Mouse (Mus musculus): Measurements from ENCODE around the gene Wwox. TPM values are rescaled to one million over a fixed set of nuclear protein-coding genes. Genes with fewer than 3 reads are reported as not detected.

Wwox gene
- 10 to 100 TPM in 2 of 3 experiments, 1 to 10 TPM in 1; 8.6 to 17.2 (median 12.6) TPM for polyA plus RNA-seq (2017; shearing (Covaris generic))

DNA sequence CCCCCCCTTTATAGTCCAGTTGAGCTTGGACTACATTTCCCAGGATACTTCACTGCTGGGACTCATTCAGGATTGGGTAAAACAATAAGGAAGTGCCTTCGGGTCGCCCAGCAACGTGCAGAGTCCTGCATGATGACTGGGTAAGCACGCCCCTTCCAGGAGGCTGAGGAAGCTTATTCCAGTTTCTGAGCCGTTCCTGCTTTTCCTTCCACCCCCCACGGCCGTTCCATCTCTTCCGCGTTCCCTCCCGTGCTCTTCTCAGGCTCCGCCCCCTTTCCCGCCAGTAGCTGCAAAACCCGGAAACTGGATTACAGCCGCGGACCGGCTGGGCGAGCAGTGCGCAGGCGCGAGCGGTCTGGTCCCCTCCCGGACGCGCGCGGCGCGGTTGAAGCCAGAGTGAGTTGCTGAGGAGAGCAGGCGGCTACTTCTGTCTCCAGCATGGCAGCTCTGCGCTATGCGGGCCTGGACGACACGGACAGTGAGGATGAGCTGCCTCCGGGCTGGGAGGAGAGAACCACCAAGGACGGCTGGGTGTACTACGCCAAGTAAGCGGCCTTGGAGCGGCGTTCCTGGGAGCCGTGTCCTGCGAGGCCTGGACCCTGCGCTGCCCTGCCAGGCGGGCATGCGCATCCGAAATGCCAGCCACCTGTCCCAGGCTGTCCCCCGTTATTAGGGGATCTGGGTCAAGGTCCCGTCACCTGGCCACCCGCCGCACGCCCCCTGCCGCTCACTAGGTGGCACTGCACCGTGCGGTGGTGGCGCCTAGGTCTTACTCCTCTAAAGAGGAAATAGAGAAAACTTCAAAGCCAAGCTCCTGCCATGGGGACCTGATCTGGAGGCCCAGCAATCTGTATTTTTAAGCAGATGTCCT lies at the start of gene Wwox:
Gene Wwox, plus strand, starts transcription at position 322 of the 871 bp plus-strand sequence.
- ATAC-seq: peak; percentile 91

DNA sequence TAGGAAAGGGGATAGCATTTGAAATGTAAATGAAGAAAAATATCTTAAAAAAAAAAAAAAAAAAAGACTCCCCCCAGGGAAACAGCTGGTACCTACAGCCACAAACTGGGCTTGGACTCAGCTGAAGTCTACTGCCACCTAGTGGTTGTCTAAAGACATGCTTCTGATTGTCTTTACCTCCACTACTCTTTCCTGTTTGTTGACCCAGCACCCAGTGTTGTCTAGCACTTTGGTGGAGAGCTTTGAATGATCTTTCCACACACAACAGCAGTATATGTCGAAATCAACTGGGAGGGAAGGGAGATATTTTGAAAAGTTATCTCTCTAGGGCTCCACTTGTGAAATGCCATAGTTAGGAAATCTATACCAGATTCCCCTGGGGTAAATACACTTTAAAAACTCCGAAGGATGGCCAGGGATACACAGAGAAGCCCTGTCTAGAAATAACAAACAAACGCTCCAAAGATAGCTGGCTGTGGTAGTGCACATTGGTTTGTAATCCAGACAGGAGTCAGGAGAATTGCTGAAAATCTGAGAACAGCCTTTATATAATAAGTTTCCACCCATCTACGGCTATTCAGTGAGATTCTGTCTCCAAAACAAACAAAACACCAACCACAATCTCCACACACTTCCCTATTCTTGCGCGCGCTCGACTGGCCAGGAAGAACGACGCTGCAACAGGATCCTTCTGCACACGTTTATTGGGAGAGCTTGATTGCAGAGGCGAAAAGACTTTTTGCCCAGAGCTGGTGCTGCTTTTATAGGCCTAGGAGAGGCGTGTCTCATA lies 48.8 kb upstream of the Wwox start:
- peak; percentile 43 for ATAC-seq

DNA sequence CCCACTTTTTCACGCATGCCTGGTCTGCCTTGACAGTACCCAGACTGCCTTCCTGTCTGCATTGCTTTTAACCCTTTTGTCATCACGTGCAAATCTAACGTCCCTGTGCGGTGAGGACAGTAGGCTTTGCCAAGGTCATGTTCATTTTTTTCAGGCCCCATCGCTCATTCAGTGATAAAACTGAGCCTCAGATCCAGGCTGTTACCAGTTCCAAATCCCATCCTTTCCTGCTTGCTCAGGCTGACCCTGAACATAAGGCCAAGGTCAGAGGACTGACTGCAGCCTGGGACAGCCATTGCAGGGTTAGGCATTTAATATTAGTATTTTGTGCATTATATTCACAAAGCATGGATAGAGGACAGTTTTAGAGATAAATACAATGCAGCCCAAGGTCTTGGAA lies 41.1 kb upstream of the Wwox start:
- no peak for ATAC-seq

DNA sequence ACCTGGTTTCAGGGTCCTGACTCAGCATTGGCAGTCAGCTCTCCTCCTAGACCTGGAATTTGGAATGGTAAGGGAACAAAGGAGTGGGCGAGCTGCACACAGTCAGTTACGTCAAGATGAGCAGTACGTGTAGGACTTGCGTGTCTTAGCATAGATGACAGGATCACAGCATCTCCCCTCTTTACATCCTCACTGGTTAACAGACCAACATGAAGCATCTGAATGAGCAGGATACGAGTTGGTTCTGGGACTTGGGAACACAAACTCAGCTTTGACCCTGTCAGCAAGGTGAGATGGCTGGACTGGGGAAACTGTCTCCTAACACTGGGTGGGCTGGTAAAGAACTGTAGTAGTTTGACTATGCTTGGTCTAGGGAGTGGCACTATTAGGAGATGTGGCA lies 40.2 kb upstream of the Wwox start:
- no peak for ATAC-seq

DNA sequence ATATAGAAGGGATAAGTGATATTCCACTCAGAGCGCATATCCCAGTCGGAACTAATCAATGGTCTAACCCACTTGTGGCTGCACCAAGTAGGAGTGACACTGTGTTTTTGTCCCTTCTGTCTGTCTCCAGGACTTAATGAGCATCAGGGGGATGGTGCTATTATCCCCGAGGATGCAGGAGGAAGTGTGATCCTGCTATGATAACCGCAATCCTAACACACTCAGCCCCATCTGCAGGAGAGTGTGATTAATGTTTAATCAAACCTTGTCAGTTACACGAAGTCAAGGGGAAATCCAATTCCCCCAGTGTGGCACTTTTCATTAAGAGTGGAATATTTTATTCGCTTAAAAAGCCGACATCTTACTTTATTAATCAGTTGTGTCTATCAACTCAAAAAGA lies 37.8 kb upstream of the Wwox start:
- no peak for ATAC-seq

DNA sequence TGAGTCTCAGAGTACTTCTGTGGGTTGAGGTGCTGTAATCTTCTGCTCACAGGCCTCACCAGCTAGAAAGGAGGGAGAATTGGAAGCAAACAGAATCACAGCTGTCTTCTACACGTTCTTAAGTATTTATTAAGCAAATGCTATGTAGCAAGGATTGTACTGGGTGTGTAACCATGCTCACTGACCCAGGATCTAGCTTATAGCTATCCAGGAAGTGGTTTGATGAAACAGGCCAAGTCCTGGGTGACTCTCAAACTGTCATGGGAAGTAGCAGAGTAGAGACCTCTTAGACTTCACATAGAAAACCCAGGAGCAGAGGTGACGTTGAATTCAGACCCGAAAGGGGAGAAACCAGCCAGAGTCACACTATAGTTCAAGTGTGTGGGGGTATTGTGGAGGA lies 28.0 kb upstream of the Wwox start:
- no peak for ATAC-seq

DNA sequence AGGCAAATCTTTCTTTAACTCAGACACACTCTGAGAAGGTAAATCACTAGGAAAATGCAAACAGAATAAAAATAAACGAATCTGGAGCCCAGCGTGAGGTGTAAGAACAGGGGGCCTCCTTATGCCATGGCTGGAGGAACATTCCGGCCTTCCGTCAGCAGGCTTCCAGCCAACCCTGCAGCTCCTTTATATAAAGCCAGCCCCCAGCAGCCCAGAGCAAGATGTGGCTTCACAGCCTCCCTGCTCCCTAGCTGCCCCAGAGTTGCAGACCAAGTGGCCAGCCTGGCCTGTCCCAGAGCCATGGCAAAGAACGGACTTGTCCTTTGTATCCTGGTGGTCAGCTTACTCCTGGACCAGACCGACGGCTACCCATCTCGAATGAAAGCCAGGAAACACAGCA lies 21.7 kb upstream of the Wwox start, which contains the start of gene Clec3a:
Gene Clec3a, plus strand, starts transcription at position 301 of the 400 bp plus-strand sequence.
- ATAC-seq: no peak

DNA sequence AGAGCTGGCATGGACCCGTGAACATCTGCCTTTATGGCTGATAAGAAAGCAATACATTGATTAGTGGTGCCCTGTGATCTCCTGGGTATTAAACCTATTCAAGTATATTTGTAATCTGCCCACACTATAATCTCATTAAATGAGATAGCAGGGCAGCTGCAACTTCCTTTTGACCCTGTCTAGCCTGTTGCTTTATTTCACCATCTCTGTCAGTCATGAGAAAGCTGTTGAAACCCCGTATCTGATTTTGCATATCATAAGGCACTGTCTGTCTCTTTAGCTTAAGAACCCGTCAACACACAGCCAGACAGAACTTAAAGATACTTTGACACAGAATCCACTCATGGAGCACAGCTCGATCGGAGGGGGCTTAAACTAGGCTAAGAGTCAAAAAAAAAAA lies 21.0 kb upstream of the Wwox start:
- ATAC-seq: no peak

DNA sequence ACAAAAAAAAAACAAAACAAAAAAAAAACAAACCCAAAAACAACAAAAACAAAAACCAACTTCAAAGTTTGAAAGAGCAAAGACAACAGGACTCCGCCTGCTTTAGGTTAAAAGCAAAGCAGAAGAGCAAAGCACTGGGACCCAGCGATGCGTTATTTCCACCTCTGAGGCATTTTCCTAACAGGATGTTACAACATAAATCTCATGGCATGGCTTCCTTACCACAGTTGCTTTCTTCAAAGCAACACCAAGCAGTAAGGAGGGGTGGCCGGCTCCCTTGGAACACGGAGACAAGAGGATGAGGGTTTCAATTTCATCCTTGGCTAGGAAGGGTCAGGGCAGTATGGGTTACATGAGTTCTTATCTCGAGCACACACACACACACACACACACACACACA lies 20.6 kb upstream of the Wwox start:
- ATAC-seq: no peak

DNA sequence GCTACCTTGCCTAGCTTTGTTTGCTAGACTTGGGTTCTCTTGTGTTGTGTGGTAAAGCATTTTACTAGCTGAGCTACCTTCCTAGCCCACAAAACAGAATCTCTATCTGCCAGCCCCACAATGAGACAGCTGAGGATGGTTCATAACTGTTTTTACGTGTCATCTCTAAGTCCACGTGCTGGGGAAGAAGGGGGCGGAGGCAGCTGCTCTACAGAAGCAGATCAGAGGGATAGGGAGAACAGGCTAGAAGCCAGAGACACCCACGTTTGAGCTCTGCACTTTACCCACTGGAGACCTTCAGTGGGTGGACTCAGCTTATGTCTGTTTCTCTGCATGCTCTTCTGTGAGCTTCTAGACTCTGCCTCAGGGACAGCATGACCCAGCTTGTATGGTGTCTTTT lies 17.9 kb upstream of the Wwox start:
- ATAC-seq: no peak

DNA sequence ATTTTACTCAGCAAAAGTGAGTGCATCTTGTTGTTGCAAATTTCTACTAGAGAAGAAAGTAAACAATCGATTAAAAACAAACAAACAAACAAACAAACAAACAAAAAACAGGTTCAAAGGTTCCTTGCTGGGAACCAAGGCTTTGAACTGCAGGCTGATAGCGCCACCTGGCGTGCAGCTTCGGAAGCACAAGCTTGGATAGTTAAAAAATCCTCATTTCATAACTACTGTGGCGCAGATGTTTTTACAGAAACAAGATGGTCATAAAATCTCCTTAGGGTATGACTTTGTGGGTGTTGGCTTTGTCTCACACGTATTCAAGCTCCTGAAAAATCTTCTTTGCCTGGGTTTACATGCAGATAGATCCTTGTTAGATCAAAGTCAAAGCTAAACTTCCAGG lies 1.2 kb upstream of the Wwox start:
- ATAC-seq: no peak

DNA sequence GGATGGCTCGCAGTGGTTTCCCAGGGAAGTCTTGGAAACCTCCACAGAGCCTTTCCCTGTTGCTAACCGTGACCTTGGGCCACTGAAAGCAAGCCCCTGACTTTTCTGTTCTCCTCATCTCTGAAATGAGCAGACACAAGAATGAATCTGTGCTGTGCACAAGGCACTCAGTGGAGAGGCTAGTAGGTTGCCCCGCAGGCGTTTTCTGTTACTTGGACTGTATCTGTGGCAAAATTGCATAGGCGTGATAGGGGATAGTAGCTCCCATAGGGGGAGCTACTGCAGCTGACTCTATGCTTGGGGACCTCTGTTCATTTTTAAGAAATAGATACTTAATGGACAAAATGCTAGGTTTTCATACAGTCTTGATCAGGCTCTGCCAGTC lies 742 bp downstream of the Wwox start:
- ATAC-seq: no peak

DNA sequence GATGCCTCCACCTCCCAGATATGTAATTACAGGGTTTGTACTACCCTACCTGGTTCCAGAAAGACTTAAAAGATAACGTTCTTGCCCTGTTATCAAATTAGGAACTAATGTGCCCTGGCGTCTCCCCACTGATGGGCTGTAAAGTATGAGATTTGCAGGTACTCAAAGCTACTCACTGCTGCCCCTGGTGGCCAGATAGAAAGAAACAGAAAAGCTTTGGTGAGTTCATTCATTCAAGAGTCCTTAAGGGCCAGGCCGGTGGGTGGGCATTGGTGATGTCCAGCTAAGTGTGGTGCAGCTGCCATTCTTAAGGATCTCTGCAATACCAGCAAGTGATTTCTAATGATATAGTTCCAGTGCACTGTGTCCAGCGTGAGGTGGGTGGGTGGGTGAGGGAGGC lies 2.2 kb downstream of the Wwox start:
- no peak for ATAC-seq

DNA sequence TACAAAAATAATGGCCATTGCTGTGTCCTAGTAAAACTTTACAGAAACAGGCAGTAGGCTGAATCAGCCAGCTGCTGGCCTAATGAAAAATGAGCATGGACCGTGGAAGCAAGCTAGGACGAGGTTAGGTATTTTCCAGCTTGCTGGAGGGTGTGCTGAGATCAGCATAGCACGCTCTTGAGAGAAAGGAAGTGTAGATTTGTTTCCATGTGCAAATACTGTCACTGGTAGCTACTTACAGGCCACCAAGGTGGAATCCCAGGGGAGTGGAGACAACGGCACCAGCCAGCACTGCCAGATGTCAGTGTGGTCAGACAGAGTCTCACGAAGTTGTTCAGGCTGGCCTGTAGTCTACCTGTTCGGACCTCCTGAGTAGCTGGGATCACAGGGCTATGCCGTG lies 7.4 kb downstream of the Wwox start:
- no peak for ATAC-seq

DNA sequence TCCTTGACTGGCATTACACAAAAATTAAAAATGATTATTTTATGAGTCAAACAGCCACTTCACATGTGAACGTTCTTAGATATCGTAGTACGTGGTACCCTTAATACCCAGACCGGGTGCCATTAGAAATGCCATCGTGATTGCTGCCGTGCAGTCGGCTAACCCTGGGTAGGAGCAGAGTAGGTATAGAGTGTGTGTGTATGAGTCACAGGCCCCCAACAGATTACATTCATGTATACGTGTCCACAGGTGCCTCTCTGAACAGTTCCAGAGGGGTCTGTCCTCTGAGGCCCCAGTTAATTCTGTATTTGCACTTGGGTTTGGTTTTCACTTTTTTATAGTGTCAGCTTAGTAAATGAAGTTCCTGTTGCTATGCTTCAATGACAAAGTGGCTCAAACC lies 12.8 kb downstream of the Wwox start:
- no peak for ATAC-seq

DNA sequence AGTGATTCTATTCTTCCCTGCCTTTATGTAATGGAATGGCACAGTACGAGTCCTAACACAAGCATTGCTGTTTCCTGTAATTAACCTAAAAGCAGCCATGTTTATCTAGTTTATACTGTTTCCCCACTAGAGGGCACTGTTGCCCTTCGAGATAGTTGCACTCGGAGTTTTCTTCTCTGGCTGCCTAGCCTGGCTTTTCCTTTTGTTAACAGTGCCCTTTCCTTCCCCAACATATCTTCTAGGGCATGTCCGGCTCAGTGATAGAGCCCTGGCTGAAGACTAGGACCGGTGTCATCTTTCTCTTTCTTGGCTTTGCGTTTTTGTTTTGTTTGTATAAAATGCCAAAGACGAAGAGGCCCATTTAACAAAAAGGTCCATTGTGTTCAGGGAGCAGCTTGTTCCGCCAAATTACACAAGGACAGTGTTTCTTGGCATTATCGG lies 13.3 kb downstream of the Wwox start:
- peak; percentile 93 for ATAC-seq

DNA sequence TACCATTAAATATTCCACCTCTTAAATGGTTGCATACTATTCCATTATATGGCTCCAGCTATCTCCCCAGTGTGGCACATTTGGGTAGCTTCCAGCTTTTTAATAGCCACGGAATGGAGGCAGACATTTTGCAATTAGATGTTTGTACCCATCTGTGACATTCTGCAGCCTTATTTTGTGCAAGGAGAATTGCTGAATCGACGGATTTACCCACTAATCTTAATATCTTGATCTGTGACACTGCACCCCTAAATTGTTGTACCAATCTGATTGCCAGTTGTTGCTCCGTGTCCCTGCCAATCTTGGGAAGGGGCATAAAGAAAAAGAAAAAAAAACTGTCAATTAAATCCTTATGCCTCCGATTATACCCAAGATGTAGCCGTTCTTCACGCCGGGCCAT lies 15.8 kb downstream of the Wwox start:
- no peak for ATAC-seq

DNA sequence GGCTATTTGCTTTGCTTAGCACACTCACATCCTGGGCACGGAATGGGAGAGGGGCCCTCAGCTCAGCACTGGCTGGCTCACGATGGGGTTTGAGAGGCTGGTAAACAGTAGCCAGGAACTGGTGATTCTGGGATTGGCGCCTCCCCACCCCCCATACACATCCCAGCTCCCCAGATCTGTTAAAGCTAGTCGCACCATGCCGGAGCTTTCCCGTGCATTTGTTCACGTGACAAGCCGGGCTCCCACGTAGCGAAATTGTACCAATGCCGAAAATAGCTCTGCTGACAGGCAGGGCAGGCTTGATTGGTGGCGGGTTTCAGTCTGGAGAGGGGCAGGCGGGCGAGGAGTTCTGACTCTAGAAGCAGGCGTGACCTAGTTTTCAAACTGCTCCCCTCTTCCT lies 16.5 kb downstream of the Wwox start:
- no peak for ATAC-seq

DNA sequence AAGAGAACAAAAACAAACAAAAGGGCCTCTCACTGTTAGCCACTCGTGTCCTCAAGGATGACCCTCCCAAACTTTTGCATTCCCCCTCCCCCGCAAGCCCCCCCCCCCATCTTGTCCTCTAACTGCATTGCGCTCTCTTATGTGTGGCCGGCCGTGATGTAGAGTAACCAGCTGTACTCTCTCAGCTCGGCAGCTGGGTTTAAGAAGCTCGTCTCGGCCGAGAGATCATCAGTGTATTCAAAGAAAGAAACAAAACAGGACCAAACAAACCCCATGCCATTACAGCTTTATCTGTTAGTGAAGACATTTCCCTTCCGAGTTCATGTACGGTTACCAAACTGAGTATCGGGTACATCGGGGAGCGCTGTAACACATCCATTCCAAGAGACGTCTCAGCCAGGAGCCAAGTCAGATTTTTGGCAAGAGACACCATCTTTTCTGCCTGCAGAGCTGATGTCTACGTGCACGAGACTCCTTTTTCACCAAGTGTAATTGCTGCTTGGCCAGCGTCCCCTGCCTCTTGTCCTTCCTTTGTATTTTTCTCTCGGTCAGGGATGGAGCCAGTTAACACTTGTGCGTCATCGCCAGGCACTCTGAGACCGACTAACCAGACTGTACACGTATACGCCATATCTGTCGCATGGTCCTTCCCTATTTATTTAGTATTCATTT lies 18.8 kb downstream of the Wwox start:
- no peak for ATAC-seq

DNA sequence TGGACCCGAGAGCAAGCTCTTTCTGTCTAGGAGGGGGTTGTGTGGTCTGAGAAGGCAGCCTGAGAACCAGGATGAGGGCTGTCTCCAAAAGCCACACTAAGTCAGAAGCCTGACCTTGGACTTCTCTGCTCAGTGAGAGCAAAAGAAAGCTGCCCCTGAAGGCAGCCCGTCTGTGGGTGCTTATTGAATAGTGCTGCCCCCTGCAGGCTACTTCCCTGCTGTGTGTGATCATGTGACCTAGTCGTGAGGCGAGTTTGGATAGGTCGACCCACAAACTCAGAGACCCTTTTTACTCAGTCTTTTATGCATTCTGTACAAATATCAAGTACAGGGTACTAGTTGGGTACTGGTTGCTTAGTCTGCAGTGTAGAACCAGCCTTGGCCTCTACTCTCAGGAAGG lies 21.1 kb downstream of the Wwox start:
- no peak for ATAC-seq

DNA sequence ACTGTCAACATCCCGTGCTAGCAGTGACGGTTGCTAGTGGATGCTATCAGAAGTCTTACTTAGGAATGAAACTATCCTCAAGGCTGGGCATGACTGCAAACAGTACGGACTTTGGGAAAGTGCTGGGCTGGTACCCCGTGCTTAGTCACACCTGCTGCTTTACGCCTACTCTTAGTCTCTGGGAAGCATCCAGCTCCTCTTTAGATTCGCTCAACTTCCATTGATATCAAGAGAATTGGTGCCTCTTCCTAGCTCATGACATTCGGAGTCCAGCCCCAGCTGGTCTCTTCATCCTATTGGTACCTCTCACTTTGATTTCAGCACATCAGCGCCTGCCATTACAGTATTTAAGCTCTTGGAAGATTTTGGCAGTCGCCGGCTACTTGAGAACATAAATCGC lies 23.1 kb downstream of the Wwox start:
- ATAC-seq: no peak

DNA sequence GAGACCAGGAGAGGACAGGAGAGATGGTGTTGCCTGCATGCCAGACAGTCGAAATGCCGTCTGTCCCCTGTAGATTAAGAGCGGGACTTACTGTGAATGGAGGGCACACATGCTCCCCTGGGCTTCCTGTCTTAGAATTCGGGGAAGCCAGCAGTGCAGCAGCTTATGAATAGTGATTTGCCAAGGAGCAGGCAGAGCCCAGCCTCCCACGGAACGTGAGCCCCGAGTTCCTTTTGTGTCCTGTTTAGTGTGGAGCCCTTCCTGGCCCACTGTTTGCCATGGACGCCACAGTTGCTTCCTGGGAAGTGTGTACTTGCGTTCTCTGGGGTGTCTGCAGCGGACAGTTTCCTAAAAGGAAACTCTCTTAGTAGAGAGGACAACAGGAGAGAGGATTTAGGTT lies 23.9 kb downstream of the Wwox start:
- ATAC-seq: no peak

DNA sequence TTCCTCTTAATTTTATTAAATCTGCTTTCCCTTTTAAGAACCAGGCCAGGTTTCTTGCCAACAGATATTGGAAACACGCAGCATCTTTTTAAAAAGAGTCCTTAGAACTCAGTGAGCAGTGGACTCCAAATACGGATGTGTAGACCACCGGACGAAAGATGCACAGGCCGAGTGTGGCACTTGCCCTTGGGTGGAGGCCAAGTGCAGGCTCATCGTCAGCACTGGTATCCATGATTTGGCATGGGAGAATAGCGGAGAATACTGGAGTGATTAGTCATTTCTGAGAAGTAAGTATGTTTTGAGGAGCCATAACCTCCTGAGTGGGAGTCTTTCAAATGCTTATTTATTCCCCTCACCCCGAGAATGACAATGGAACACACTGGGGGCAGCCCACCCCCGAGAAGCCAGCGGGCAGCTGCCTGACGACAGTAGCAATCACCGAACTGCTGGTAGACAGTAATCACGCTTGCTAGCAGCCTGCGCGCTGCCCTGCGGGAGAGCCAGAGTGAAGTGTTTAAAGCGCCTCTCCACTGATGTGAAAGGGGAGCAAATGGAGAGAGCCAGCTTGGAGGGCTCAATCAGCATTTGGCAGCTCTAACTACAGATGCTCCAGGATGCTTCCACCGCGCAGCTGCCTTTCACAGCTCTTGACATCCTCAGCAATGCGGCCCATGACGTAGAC lies 29.2 kb downstream of the Wwox start:
- ATAC-seq: no peak

Measured in inflammation-experienced regulatory T-cells, adult 6 months (primary cell).